Mouse (Mus musculus) cerebellum, adult 2 months (tissue): ENCODE measurements around the gene Btbd10.

Experiments
- CTCF ChIP-seq: fragments of 200-500 bp; IDR thresholded peaks from 2 replicates; pipeline ENCODE4 v1.5.1; 2011; ENCODE audit warnings: low read depth, mild to moderate bottlenecking, control low read depth, low read length, moderate library complexity, borderline replicate concordance; ENCODE audit not compliant: insufficient read depth
- POLR2A ChIP-seq: fragments of 200-500 bp; IDR thresholded peaks from 2 replicates; pipeline ENCODE4 v1.6.1; 2011; ENCODE audit warnings: low read length, control low read depth, borderline replicate concordance; ENCODE audit not compliant: insufficient read depth

DNA sequence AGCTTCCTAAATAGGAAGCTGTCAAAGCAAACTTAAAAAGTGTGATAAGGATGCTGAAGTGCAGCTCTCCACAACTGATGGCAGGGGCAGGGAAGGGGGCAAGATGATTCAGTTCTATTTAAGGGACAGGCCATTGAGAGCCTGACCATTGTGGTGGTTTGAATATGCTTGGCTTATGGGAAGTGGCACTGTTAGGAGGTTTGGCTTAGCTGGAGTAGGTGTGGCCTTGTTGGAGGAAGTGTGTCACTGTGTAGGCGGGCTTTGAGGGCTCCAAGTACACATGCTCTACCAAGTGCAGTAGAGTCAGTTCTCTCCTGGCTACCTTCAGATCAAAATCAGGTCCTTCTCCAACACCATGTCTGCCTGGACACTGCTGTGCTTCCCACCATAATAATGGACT is 47.3 kb upstream of the Btbd10 start:
- no peak for TF ChIP-seq POLR2A
- TF ChIP-seq CTCF, result no peak
